Mouse (Mus musculus) left cerebral cortex, adult 18-20 months (tissue): Measurements from ENCODE around the gene Olfr56. TPM values are rescaled to one million over a fixed set of nuclear protein-coding genes. Genes with fewer than 3 reads are reported as not detected.
A peak's percentile ranks its signal among the peaks of the same experiment; 100 is the strongest.

Source experiments
- DNase-seq, 2 experiments: peaks; one replicate each; pipeline ENCODE4 v3.0.0; 2021 to 2022; ENCODE audit warnings: low spot score in 2 of 2, mixed read lengths in 1 of 2
- total RNA-seq, 2 experiments: library from RNA; stranded (reverse); gene quantifications; 2 replicates each; pipeline ENCODE4 v1.2.3; 2021

The Olfr56 gene
- total RNA-seq, 2 experiments from 2014 or later, result not detected

- DNase-seq, result no peak
Observed at GRCm38 (mm10) chr11:49091171-49091570, 112.5 kb downstream of the Olfr56 start.

GRCm38 (mm10) chr11:49092053-49092586, 113.4 kb downstream of the Olfr56 start:
- no peak for DNase-seq

DNA sequence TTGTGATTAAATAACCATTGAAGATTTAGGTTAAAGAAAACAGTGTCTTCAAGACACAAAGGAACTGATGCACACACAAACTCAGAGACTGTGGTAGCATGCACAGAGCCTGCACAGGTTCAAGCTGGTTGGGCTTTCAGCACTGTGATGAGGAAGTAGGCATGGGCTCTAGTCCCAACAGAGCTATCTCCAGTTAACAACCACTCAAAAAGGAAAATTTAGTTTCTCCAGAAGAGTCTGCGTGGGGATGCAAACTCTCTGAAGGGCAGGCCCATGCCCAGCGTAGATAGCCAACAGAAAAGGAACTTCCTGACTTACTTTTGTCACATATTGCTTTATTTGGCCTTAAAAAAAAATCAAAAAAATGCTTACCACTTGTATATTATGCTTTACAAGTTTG, 114.1 kb downstream of the Olfr56 start:
- DNase-seq, result no peak

- no peak for DNase-seq
Observed at GRCm38 (mm10) chr11:49093861-49094660, 115.4 kb downstream of the Olfr56 start.

DNA sequence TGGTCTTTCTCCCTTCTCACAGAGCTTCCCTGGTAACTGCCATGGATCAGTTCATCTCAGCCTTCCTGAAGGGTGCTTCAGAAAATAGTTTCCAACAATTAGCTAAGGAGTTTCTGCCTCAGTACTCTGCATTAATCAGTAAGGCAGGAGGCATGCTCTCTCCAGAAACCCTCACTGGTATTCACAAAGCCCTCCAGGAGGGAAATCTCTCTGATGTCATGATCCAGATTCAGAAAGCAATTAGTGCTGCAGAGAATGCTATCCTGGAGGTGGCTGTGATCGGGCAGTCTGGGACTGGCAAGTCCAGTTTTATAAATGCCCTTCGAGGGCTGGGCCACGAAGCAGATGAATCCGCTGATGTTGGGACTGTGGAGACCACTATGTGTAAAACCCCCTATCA, 116.7 kb downstream of the Olfr56 start:
- DNase-seq, result no peak

- DNase-seq, result no peak
Observed at GRCm38 (mm10) chr11:49100409-49100808, 121.7 kb downstream of the Olfr56 start.

GRCm38 (mm10) chr11:49101500-49101899, 122.8 kb downstream of the Olfr56 start:
- DNase-seq, result no peak

- DNase-seq, result peak; percentile 89 to 95
Observed at GRCm38 (mm10) chr11:49103047-49103693, 124.5 kb downstream of the Olfr56 start.

- DNase-seq, result no peak
Observed at GRCm38 (mm10) chr11:49105752-49106151, 127.1 kb downstream of the Olfr56 start.

DNA sequence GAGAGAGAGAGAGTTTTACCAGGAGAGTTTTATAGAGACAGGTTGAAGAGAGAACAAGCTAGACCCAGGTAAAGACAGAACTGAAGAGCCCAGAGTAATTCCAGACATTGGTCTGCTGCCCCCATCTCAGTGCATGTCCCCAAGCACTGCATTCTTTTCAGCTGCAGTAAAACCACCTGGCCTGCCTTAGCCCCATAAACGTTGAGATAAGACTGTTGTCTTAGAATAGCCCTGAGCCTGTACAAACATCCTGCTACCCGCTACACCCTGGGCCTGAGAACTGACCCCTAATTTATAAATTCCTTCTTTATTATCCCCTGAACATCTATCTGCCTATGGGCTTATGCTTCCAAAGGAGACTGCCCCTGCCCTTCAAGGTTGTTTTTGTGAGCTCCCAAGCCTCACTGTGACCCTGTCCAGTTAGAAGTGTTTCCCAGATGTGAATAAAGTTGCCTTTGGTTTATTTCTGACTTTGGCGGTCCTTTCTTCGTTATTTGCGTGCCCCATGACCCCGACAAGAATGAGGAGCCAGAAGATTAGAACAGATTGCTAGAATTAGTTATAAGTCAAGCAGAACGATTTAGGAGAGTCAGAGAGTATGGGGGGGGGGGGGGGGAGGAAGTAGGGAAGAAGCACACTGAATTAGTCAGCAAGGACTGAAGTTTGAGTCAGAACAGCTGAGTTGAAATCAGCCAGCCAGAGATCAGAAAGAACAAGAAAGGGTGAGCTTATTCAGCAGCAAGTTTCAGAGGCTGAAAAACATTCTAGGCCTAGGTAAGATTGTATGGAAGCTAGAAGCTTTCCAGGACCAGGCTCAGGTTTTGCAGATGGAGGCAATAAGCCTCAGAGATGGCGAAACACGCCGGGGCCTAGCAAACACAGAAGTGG, 129.2 kb downstream of the Olfr56 start:
- no peak for DNase-seq

DNA sequence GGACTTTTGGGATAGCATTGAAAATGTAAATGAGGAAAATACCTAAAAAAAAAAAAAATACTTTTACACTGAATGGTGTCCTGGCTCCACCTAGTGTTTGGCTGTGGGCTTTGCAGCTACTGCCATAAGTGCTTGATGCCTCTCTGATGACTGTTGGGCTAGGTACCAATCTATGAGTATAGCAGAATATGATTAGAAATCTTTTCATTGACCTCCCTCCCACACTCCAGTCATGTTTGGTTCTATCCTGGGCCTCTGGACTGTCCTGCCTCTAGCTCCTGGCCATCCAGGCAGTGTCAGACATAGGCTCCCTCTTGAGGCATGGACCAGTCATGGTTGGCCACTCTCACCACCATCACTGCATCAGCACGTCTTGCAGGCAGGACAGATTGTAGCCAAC, 130.1 kb downstream of the Olfr56 start:
- DNase-seq, result peak; percentile 24 to 26

GRCm38 (mm10) chr11:49111000-49111399, 132.3 kb downstream of the Olfr56 start:
- DNase-seq, result no peak

DNA sequence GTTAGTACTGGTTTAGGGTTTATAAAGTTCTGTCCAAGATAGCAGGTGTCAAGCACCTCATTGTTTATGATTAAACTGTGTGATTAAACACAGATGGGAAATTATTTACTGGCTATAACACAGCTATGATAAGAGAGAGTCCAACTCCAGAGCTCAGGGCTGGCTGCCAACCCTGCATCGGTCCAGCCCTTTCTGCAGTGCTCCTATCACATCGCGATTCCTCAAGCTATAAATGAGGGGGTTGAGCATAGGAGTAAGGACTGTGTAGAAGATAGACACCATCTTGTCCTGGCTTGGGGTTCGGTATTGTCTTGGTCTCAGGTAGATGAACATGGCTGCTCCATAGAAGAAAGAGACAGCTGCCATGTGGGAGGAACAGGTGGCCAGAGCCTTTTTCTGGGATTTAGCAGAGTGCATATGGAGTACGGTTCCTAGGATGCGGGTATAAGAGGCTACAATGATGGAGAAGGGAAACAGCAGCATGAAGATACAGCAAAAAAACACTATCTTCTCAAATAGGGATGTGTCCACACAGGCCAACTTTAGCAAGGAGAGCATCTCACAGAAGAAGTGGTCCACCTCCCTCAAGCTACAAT, 134.0 kb downstream of the Olfr56 start:
- DNase-seq, result peak; percentile 30 to 35

- DNase-seq, result no peak
Observed at GRCm38 (mm10) chr11:49114158-49114557, 135.5 kb downstream of the Olfr56 start.

DNA sequence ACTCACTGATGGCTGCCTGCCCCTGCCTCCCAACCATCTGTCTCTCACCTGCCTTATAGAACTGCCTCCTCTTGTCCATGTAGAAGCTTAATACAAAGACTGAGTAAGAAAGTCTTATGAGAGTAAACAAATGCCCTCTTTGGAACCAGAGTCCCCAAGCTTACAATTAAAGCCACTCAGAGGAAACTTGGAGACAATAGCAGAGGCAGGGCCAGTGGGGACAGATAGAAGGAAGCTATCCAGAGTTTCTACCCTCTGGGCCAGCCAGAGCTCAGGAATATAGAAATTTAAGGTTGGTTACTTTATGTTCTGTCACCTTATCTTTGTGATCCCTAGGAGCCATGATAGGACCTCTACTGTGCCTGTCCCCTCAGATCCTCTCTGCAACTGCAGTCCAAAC, 136.1 kb downstream of the Olfr56 start, which contains the start of gene Olfr1396:
Olfr1396 (minus strand) TSS at position 101 of the 400 bp plus-strand sequence.
- no peak for DNase-seq

- no peak for DNase-seq
Observed at GRCm38 (mm10) chr11:49119635-49120034, 140.9 kb downstream of the Olfr56 start.

DNA sequence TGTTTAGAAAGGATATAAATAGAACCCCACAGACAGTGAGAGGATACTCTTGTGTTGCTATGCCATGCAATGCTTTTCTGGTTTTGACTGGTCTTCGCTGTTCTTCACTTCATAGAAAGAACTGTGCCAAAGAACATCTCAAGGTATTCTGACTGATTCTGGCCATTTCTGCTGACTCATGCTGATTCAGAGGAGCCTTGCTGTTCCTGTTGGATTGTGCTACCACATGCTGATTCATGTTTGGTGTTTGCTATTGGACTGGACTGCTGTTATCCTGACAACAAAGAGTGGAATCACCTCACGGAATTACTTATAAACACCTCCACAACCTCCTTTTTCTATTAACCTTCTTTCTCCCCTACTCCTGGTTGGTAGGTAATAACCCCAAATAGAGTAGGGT, 145.5 kb downstream of the Olfr56 start:
- no peak for DNase-seq

DNA sequence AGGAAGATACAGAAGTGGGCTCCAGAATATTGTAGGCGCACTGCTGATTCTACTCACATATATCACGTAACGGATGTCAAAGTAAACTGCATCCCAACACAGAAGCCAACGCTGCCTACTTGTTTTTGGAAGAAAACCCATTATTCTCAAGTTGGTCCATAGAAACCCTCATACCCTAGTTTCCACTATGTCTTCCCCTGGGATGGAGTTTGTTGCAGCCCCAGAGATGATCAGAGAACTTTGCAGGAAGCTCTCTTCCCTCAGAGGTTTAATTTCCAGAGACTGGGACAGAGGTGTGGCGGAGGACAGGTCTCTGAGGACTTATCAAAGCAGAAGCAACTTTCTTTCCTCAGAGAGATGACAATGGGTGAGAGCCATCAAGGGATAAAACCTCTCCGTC, 163.3 kb downstream of the Olfr56 start, which contains the start of gene Olfr1395:
Olfr1395 (plus strand) TSS at position 301 of the 400 bp plus-strand sequence.
- DNase-seq, result no peak

GRCm38 (mm10) chr11:49154077-49154476, 175.4 kb downstream of the Olfr56 start, which contains the start of gene Olfr1394:
Gene Olfr1394 (plus strand): TSS chr11:49154377.
- DNase-seq, result no peak
